Mouse (Mus musculus) lung, adult 2 months (tissue): ENCODE measurements at regions not wholly inside any gene's neighbourhood (a gene's known extent, or its start where the extent isn't known, plus 50 kb on each side); places are given as distances from the start of the nearest gene placed in this dataset.

Experiments used
- CTCF ChIP-seq: fragments of 200-500 bp; IDR thresholded peaks from 2 replicates; pipeline ENCODE4 v1.5.1; 2011; ENCODE audit warnings: mild to moderate bottlenecking, low read length, control low read depth; ENCODE audit not compliant: insufficient read depth
- POLR2A ChIP-seq: fragments of 200-500 bp; IDR thresholded peaks from 2 replicates; pipeline ENCODE4 v1.6.1; 2011; ENCODE audit warnings: low read depth, mild to moderate bottlenecking, control low read depth, low read length, borderline replicate concordance; ENCODE audit errors: extremely low read depth

GRCm38 (mm10) chr6:144867333-144867732, 85.6 kb upstream of the Sox5 start:
- TF ChIP-seq CTCF (no peak), POLR2A (no peak)
